Mouse (Mus musculus) heart, embryonic 13.5 days (tissue): ENCODE measurements around the gene Pilrb2. TPM values are rescaled to one million over a fixed set of nuclear protein-coding genes. Genes with fewer than 3 reads are reported as not detected.
"Not testable (repeated sequence)": the region's sequence is repeated elsewhere in the genome, so short reads cannot be mapped to it uniquely, and the experiment has no call there.

Source experiments
- ATAC-seq: fragments of 200-750 bp; cut with Nextera tagmentation; 2 replicates; pipeline ENCODE4 v1.8.0; 2017; ENCODE audit warnings: moderate TSS enrichment; ENCODE audit not compliant: insufficient number of reproducible peaks, low FRiP score, low TSS enrichment; ENCODE audit errors: extremely low read depth
- H3K27ac ChIP-seq: fragments of 300-500 bp; sonication (generic); replicated peaks from 2 replicates; pipeline ENCODE4 v1.5.1; 2015; ENCODE audit warnings: moderate library complexity, mild to moderate bottlenecking, inconsistent platforms
- H3K27me3 ChIP-seq: fragments of 300-500 bp; sonication (generic); replicated peaks from 2 replicates; pipeline ENCODE4 v1.6.1; 2015; ENCODE audit warnings: mild to moderate bottlenecking, inconsistent platforms
- H3K36me3 ChIP-seq: fragments of 300-500 bp; sonication (generic); 2 replicates; pipeline ENCODE4 v1.6.1; 2015; ENCODE audit warnings: mild to moderate bottlenecking, inconsistent platforms
- H3K4me1 ChIP-seq: fragments of 300-500 bp; sonication (generic); 2 replicates; pipeline ENCODE4 v1.6.1; 2015; ENCODE audit warnings: inconsistent platforms
- H3K4me2 ChIP-seq: fragments of 300-500 bp; sonication (generic); 2 replicates; pipeline ENCODE4 v1.6.1; 2015; ENCODE audit warnings: inconsistent platforms, mild to moderate bottlenecking, moderate library complexity
- H3K4me3 ChIP-seq: fragments of 300-500 bp; sonication (generic); 2 replicates; pipeline ENCODE4 v1.5.1; 2015; ENCODE audit warnings: moderate library complexity, mild to moderate bottlenecking, inconsistent platforms
- H3K9ac ChIP-seq: fragments of 300-500 bp; sonication (generic); 2 replicates; pipeline ENCODE4 v1.6.1; 2015; ENCODE audit warnings: inconsistent platforms, mild to moderate bottlenecking, moderate library complexity
- H3K9me3 ChIP-seq: fragments of 300-500 bp; sonication (generic); 2 replicates; pipeline ENCODE4 v1.6.1; 2016; ENCODE audit warnings: inconsistent platforms
- WGBS: fragments of 180-500 bp; shearing (Covaris S2); methylation state at CpG from one replicate; pipeline ENCODE4 v1.1.7; 2015; ENCODE audit warnings: mixed read lengths; 5-methylcytosine and 5-hydroxymethylcytosine counted together
- polyA plus RNA-seq: library from polyadenylated mRNA; unstranded; fragments of >200 nt; fragmentation: Nextera tagmentation; extraction: Ambion mirVana; gene quantifications from 2 replicates; pipeline ENCODE4 v1.2.1, GENCODE M21; 2015

Pilrb2 gene
- 3.2 and 3.9 TPM in 2 replicates for polyA plus RNA-seq

DNA sequence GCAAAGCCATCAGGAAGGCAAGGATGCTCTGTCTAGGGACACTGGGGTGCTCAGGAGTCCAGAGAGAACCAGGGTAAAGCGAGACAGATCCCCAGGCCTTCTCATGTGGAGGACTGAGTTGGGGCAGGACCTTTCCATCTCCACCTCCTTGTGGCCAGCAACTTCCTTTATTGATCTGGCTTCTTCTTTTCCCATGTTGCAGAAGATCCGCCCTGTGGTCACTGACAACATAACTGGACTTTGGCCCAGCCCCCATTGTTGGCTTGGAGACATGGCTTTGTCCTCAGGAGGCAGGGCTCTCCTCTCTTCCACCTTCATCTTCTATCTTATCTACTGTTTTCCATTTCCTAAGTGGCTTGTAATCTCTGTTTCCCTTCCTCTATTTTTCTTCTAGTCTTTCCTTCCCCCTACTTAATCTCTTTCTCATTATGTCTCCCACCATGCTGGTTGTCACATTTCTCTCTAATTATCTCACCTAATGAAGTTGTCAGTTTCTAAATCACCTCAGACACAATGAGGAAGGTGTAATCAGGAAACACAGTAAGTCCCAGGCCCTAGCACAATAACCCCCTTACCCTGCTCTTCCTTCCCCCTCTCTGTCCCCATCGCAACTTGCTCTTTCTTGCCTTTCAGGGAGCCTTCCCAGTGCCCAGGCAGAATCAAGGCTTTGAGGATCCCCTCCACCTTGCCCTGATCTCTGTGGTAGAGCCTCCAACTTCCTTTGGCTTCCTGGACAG is at the start of gene Pilrb2:
Gene Pilrb2 (minus strand): TSS at position 172 of the 737 bp plus-strand sequence.
- ATAC-seq, result not testable (repeated sequence)

DNA sequence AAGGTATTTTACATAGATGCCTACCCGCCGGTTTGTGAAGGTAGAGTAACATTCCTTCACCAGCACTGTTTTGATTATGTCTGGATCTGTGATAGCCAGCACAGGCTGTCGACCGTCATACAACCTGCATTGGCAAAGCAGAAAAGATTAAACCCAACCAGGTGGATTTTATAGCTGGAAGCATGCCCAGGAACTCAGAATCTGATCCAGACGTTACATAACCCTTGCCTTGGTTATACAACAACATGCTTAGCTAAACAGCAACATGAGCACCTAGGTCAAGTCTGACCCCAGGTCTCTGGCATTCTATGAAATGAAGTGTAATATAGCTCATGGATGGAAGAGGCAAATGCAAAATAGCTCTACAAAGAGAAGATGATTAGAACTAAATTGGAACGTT is 43.9 kb upstream of the Pilrb2 start:
- H3K4me1 ChIP-seq, result no peaks in the 10 kb centered on the region
- 0 out of 2 replicates have a peak, but pooled peaks cover 4% of the 10 kb centered on the region for H3K27me3 ChIP-seq
- H3K9me3 ChIP-seq, result no peaks in the 10 kb centered on the region
- H3K4me3 ChIP-seq, result no peak overlapping the region
- no peak overlapping the region for H3K9ac ChIP-seq
- H3K4me2 ChIP-seq, result no peak overlapping the region
- no peak for ATAC-seq
- no peak overlapping the region for H3K27ac ChIP-seq
- 64% methylated on average over 6 of the region's 6 CpGs for WGBS
- H3K36me3 ChIP-seq, result no peaks in the 10 kb centered on the region

More for the DNA sequence above, at the start of gene Pilrb2:
- H3K9me3 ChIP-seq, H3K4me2 ChIP-seq, H3K4me3 ChIP-seq, H3K27ac ChIP-seq, H3K9ac ChIP-seq, H3K4me1 ChIP-seq, H3K27me3 ChIP-seq, H3K36me3 ChIP-seq: not testable (repeated sequence)
- 40% methylated on average over 3 of the region's 3 CpGs for WGBS

DNA sequence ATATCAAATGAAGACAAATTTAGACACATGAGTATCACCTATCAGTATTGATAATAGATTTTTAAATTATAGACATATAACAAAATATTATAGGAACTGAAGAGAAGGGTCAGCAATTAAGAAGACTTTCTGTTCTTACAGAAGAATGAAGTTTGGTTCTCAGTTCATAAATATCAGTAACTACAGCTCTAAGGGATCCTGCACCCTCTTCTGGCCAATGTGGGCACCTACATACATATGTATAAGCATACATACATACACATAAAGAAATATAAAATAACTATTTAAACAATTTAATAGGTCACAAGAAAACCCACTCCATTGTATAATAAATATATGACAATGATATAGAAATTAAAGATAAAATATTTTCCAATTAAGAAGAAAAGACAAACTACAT is 42.9 kb upstream of the Pilrb2 start:
- 0 out of 2 replicates have a peak, but pooled peaks cover 4% of the 10 kb centered on the region for H3K27me3 ChIP-seq
- ATAC-seq, result no peak

DNA sequence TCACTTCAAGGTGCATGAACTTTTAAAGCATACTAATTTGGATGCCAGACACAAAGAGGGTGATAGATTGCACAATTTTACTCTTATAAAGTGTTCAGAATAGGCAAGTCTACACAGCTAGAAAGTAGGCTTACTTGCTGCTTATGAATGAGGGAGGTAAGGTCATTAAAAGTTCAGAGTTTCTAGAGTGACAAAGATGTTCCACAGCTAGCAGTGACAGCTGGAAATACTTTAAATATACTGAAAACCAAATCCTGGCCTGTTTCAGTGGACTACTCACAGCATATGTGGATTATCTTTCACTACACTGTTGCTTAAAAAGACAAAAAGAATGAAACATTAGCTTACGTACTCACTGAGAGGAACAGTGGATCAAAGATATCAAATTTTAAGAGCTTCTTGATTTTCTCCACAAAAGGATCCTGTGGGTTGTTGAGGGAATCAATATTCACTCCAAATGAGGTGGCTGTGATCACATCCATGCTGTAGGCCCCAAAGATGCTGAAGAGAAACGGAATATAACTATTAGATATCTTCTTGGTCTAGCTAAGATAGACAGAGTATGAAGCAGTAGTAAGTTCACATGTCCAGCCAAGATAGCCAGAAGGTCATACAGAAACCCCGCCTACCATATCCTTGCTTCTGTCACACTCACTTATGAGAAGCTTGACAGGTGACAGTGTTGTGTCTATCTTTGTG is 38.1 kb upstream of the Pilrb2 start:
- H3K27ac ChIP-seq, result no peak overlapping the region
- ATAC-seq, result no peak
- H3K4me3 ChIP-seq, result no peak overlapping the region
- H3K36me3 ChIP-seq, result no peaks in the 10 kb centered on the region
- no peak overlapping the region for H3K9ac ChIP-seq
- no peaks in the 10 kb centered on the region for H3K4me1 ChIP-seq
- 64% methylated on average over 3 of the region's 3 CpGs for WGBS
- H3K4me2 ChIP-seq, result no peak overlapping the region
- H3K27me3 ChIP-seq, result no peaks in the 10 kb centered on the region
- H3K9me3 ChIP-seq, result no peaks in the 10 kb centered on the region

More for the DNA sequence above, 42.9 kb upstream of the Pilrb2 start:
- H3K4me1 ChIP-seq, result no peaks in the 10 kb centered on the region
- no peaks in the 10 kb centered on the region for H3K9me3 ChIP-seq
- no peaks in the 10 kb centered on the region for H3K36me3 ChIP-seq
- H3K4me2 ChIP-seq, result no peak overlapping the region
- no peak overlapping the region for H3K27ac ChIP-seq
- no peak overlapping the region for H3K9ac ChIP-seq
- H3K4me3 ChIP-seq, result no peak overlapping the region

DNA sequence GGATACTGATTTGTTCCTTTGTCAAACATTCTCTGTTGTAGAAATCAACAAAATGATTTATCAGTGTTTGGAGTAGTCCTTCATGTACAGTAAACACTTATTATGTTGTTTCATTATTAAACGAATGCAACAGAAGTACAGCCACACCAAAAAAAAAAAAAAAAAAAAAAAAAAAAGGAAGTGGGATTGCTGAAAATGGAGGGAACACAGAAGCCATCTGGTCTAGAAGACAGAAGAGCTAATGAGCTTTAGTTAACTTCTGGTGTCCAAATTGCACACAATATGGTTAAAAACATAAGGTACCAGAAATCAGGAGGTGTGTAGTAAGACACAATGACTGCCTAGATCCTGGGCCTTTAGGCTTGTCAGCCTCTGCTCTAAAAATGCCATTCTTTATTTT is 26.2 kb upstream of the Pilrb2 start:
- Histone ChIP-seq H3K4me3 (no peak overlapping the region), H3K9me3 (no peaks in the 10 kb centered on the region), H3K27me3 (0 out of 2 replicates have a peak, but pooled peaks cover 9% of the 10 kb centered on the region), H3K9ac (no peak overlapping the region), H3K27ac (no peak overlapping the region), H3K4me2 (no peak overlapping the region), H3K36me3 (no peaks in the 10 kb centered on the region), H3K4me1 (no peaks in the 10 kb centered on the region)
- WGBS, result 58% methylated on average over 1 of the region's 1 CpGs
- no peak for ATAC-seq

DNA sequence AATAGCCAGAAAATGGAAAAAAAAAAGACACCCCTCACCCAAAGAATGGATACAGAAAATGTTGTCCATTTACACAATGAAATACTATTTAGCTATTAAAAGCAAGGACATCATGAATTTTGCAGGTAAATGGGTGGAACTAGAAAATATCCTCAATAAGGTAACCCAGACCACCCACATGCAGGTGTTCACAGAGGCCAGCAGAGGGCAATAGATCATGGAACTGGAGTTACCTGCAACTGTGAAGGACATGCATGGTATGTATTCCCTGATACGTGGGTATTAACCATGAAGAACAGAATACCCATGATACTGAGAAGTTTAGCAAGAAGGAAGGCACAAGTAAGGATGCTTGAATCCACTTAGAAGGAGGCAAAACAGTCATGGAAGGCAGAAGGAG is 21.3 kb upstream of the Pilrb2 start:
- WGBS, result 58% methylated on average over 1 of the region's 1 CpGs
- ATAC-seq, result no peak

DNA sequence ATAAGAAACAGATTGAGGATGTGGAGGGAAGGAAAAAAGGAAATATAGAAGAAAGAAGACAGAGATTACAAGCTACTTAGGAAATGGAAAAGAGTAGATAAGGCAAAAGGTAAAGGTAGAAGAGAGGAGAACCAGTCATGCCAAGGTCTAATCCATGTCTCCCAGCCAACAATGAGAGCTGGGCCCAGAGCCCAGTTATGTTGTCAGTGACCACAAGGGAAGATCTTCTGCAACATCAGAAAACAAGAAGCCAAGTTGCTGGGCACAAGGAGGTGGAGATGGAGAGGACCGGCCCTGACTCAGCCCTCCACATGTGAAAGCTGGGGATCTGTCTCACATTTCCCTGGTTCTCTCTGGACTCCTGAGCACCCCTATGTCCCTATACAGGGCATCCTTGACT is 16.1 kb upstream of the Pilrb2 start:
- Histone ChIP-seq H3K4me3 (no peak overlapping the region), H3K27me3 (peaks cover 4% of the 10 kb centered on the region; the same call in 1 of the 2 replicates), H3K27ac (no peak overlapping the region), H3K9ac (no peak overlapping the region), H3K4me2 (no peak overlapping the region), H3K4me1 (peaks cover 12% of the 10 kb centered on the region), H3K36me3 (no peaks in the 10 kb centered on the region), H3K9me3 (no peaks in the 10 kb centered on the region)
- WGBS, result 89% methylated on average over 1 of the region's 1 CpGs
- ATAC-seq, result no peak

More for the DNA sequence above, 21.3 kb upstream of the Pilrb2 start:
- no peak overlapping the region for H3K9ac ChIP-seq
- no peak overlapping the region for H3K27ac ChIP-seq
- H3K4me1 ChIP-seq, result no peaks in the 10 kb centered on the region
- H3K9me3 ChIP-seq, result no peaks in the 10 kb centered on the region
- H3K4me2 ChIP-seq, result no peak overlapping the region
- no peak overlapping the region for H3K4me3 ChIP-seq
- H3K27me3 ChIP-seq, result peaks cover 14% of the 10 kb centered on the region; the same call in 1 of the 2 replicates
- H3K36me3 ChIP-seq, result no peaks in the 10 kb centered on the region

DNA sequence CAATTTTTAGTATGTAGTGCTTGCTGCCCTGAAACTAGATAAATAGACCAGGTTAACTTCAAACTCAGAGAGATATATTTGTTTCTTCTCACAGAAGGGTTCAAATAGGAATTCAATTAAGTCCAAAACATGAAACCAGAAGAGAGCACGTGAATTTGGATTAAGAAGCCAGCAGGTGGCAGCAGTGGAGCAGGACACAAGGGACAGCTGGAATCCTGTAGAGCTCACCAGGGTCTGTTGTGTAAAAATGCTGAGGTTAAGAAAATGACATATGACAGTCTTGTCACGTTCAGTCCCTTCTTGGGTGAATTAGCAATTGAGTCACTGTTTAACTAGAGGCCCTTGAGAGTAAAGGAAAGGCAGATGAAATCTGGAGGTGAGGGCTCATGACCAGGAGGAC is 14.3 kb upstream of the Pilrb2 start:
- peaks cover 4% of the 10 kb centered on the region; the same call in 1 of the 2 replicates for H3K27me3 ChIP-seq
- H3K4me1 ChIP-seq, result peaks cover 18% of the 10 kb centered on the region
- WGBS, result 5% methylated on average over 2 of the region's 2 CpGs
- no peaks in the 10 kb centered on the region for H3K36me3 ChIP-seq
- no peak overlapping the region for H3K4me3 ChIP-seq
- no peak overlapping the region for H3K27ac ChIP-seq
- no peak for ATAC-seq
- H3K9me3 ChIP-seq, result no peaks in the 10 kb centered on the region
- no peak overlapping the region for H3K4me2 ChIP-seq
- H3K9ac ChIP-seq, result no peak overlapping the region

DNA sequence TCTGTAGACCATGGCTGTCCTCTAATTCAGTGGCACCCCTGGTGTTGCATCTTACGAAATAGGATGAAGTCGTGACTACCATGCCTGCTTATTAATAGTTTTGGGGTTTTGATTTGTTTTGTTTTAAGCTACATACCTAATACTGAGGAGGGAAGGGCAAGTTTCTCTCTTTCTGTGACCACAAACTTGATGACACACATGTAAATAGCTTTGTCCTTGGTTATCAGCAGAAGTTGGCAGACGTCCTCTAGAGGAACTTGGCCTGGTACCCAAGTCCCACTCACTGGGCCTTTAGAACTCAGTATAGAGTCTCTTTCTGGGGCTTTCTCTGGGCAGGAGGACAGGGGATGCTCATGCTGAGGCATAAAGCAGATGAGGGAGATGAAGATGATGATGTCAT is 11.7 kb upstream of the Pilrb2 start:
- Histone ChIP-seq H3K27me3 (no peaks in the 10 kb centered on the region), H3K36me3 (no peaks in the 10 kb centered on the region), H3K4me3 (no peak overlapping the region), H3K4me2 (no peak overlapping the region), H3K27ac (no peak overlapping the region), H3K9me3 (no peaks in the 10 kb centered on the region), H3K4me1 (peaks cover 18% of the 10 kb centered on the region), H3K9ac (no peak overlapping the region)
- WGBS, result 63% methylated on average over 3 of the region's 3 CpGs
- ATAC-seq, result no peak

DNA sequence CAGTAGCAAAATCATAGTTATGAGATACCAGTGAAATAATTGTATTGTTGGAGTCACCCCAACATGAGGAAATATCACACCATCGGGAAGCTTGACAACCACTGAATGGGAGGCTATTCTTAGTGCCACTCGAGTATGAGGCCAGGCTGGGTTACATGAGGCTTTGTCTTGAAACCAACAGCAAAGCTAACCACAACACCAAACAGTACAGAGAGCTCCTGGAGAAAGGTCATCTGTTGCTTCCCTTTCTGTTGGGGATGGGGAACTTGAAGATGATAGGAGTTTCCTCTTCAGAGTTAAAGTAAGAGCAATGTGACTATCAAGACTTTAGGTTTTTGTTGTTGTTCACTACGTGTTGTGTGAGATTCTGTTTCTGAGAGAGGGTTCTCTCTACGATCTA is 11.3 kb upstream of the Pilrb2 start:
- no peaks in the 10 kb centered on the region for H3K36me3 ChIP-seq
- H3K27me3 ChIP-seq, result no peaks in the 10 kb centered on the region
- no peak for ATAC-seq
- no peak overlapping the region for H3K4me3 ChIP-seq
- no peak overlapping the region for H3K27ac ChIP-seq
- H3K4me1 ChIP-seq, result peaks cover 18% of the 10 kb centered on the region
- WGBS, result 51% methylated on average over 4 of the region's 4 CpGs
- no peak overlapping the region for H3K4me2 ChIP-seq
- H3K9ac ChIP-seq, result no peak overlapping the region
- no peaks in the 10 kb centered on the region for H3K9me3 ChIP-seq

DNA sequence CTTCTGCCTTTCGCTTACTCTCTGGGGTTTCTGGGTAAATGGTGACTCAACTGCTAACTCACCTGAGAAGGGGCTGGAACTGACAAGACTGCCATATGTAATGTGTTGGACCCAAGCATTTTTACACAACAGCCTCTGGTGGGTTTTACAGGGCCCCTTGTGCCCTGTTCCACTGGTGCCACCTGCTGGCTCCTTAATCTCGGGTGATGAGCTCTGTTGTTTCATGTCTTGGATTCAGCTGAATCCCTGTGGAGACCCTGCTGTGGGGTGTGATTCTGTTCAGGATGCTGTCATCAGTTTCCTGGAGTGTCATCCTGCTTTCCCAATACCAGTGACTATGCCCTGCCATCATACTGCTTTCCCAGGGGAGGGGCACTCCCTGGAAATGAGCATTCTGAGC is 6.2 kb upstream of the Pilrb2 start:
- Histone ChIP-seq H3K27me3 (no peaks in the 10 kb centered on the region), H3K9me3 (no peaks in the 10 kb centered on the region), H3K4me1 (peaks cover 6% of the 10 kb centered on the region), H3K4me3 (no peak overlapping the region), H3K9ac (no peak overlapping the region), H3K36me3 (no peaks in the 10 kb centered on the region), H3K27ac (no peak overlapping the region), H3K4me2 (no peak overlapping the region)
- 45% methylated on average over 2 of the region's 2 CpGs for WGBS
- no peak for ATAC-seq

DNA sequence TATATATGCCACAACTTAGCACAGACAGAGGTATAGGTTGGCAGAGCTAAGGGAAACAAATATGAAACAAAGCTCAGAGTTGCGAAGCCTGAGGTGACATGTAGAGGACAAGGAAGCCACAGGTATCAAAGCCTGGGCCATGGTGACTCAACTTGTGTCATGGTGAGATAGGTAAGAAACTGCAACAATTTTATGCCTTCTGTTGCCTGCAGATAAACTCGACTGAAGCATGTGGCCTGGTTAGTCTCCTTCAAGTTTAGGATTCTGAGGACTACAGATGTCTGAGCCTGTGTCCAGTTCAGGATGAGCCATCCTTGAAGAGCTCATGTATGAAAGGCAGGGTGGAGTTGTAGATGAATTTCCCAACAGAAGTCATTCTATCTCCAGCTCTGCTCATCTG is 3.4 kb upstream of the Pilrb2 start:
- Histone ChIP-seq H3K9me3 (no peaks in the 10 kb centered on the region), H3K9ac (no peak overlapping the region), H3K36me3 (no peaks in the 10 kb centered on the region), H3K4me2 (no peak overlapping the region), H3K27me3 (no peaks in the 10 kb centered on the region), H3K27ac (no peak overlapping the region), H3K4me3 (no peak overlapping the region), H3K4me1 (no peaks in the 10 kb centered on the region)
- ATAC-seq, result no peak
- 74% methylated on average over 2 of the region's 2 CpGs for WGBS
